Mouse (Mus musculus) left cerebral cortex, postnatal 36 days (tissue): ENCODE measurements around the gene Ccl11. TPM values are rescaled to one million over a fixed set of nuclear protein-coding genes. Genes with fewer than 3 reads are reported as not detected.

Experiments used
- DNase-seq, 2 experiments: peaks; one replicate each; pipeline ENCODE4 v3.0.0; 2021 to 2022; ENCODE audit warnings: low spot score in 2 of 2, mixed read lengths in 1 of 2
- intact Hi-C: fragments of 180-260 bp; cut with DNase I; formaldehyde crosslinking; loops from one replicate; pipeline ENCODE4 v1.15.1; 2025
- total RNA-seq, 2 experiments: library from RNA; stranded (reverse); gene quantifications; 2 replicates each; pipeline ENCODE4 v1.2.3; 2021

Gene Ccl11
- under 1 TPM in 1 of 2 experiments, not detected in 1; 0.39 TPM for total RNA-seq

DNA sequence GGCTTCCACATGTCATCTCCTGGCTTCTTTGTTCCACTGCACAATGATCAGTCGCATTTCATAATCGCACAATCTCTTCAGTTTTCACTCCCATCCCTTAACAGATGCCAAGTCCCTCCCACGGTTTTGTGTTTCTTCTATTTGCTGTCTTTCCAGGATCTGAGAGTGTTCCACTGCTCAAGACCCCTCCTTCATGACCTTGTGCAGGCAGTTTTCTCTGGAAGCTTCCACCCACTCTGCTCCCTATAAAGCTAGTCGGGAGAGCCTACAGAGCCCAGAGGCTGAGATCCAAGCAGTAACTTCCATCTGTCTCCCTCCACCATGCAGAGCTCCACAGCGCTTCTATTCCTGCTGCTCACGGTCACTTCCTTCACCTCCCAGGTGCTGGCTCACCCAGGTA is at the start of gene Ccl11:
Gene Ccl11, plus strand, starts transcription at position 178 of the 400 bp plus-strand sequence.
- intact Hi-C loops, result no loop called here

DNA sequence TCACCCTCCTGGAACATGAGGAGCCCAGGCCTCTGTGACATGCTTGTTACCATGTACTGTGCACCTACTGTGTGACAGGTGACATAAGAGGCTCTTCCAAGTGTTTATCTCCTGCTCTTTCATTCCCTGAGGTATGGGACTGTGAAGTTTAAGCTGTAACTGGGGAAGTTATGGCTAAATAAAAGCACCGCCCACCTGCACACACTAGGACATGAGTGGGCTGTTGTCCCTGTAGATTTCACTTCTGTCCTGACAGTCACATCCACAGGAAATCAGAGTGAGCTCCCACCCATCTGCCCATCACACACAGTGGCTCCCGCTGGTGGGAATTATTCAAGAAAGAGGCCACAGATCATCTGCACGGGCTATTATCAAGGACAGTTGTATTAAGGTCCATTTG is 47.5 kb upstream of the Ccl11 start:
- DNase-seq, result peak in 1 of 2 experiments; percentile 13
- intact Hi-C loops, result no loop called here

More for the DNA sequence above, at the start of gene Ccl11:
- DNase-seq, result peak; percentile 21 to 35

- intact Hi-C loops, result no loop called here
These were observed 46.0 kb upstream of the Ccl11 start for GRCm38 (mm10) chr11:82011411-82012193.

GRCm38 (mm10) chr11:82013756-82014155 is 43.9 kb upstream of the Ccl11 start:
- intact Hi-C loops, result no loop called here
- DNase-seq, result no peak

More at GRCm38 (mm10) chr11:82011411-82012193, 46.0 kb upstream of the Ccl11 start:
- DNase-seq, result no peak

- intact Hi-C loops, result no loop called here
- DNase-seq, result no peak
These were observed 42.6 kb upstream of the Ccl11 start for GRCm38 (mm10) chr11:82015066-82015465.

- no peak for DNase-seq
- intact Hi-C loops, result no loop called here
These were observed 41.3 kb upstream of the Ccl11 start for GRCm38 (mm10) chr11:82016181-82016780.

DNA sequence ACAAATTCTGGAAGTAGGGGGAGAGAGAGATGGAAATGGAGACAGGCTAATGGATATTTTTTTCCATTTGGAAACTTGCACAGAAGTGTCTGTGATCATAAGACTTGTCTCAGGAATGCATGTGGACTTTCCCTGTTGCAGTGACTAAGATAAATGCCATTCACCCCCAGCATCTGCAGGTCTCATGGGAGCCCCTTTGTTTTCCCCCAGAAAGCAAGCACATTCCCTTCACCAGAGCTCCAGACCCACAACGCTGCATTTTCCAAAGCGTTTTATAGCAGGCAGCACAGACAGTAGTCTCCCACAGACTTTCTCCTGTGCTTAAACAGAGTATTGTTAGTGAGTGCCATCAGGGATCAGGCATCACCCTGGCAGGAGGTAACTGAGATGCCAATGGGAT is 38.2 kb upstream of the Ccl11 start:
- DNase-seq, result no peak
- intact Hi-C loops, result no loop called here

- intact Hi-C loops, result no loop called here
- no peak for DNase-seq
These were observed 37.8 kb upstream of the Ccl11 start for GRCm38 (mm10) chr11:82019793-82020192.

DNA sequence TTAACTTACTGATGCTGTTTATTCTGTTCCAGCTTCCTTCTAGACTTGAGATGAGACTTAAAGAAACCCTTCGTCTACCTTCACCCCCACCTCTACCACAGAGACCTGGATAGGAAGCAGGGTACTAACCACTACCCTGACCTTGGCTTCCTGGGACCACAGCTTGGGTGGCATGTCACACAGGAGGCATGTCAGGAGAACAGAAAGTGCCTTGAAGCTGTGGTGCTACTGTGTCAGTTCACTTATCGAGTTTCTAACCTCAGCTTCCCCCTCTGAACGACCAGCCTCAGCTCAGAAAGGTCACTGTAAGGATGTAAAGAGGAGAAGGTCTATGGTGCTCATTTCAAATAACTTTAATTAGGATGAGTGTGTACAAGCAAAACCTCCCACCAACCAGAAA is 36.2 kb upstream of the Ccl11 start:
- intact Hi-C loops, result no loop called here
- no peak for DNase-seq

- intact Hi-C loops, result no loop called here
- no peak for DNase-seq
These were observed 35.0 kb upstream of the Ccl11 start for GRCm38 (mm10) chr11:82022504-82023056.

- intact Hi-C loops, result no loop called here
- DNase-seq, result no peak
These were observed 33.9 kb upstream of the Ccl11 start for GRCm38 (mm10) chr11:82023769-82024168.

DNA sequence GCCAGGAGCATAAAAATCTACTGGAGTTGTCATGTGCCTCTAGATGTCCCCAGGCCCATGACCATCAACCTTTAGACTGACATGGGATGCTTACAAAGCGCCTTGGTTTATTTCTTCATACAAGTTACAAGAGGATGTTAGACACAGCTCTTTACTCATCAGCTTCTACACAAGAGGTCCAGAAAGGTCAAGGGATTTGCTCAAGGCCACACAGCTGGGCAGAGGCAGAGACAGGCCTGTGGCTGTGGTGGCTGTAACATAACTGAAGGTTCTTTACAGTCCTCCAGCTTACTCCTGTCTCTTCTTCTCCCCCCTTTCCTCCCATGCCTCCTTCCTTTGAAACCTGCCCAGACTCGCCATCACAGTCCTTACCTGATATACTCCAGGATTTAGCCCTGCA is 27.5 kb upstream of the Ccl11 start:
- intact Hi-C loops, result no loop called here

DNA sequence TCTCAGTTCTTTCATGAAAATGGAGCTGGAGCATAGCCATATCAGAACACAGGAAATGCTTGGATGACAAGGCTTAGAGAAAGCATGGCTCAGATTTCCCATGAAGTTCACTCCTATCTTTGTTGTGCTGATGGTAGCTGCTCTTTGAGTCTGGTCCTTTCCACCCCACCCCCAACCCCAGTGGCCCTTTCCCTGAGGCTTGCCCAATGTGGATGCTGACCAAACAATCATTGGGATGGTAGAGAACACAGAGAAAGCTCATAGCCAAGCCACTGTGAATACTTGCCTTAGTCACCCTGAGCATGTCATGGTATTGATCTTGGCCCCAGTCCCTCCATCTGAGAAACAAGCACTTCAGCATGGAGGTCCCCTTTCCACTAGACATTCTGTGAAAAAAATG is 25.5 kb upstream of the Ccl11 start:
- DNase-seq, result no peak
- intact Hi-C loops, result no loop called here

More for the DNA sequence above, 27.5 kb upstream of the Ccl11 start:
- DNase-seq, result no peak

- intact Hi-C loops, result no loop called here
- no peak for DNase-seq
These were observed 24.8 kb upstream of the Ccl11 start for GRCm38 (mm10) chr11:82032678-82033344.

GRCm38 (mm10) chr11:82034446-82034845 is 23.2 kb upstream of the Ccl11 start:
- DNase-seq, result no peak

DNA sequence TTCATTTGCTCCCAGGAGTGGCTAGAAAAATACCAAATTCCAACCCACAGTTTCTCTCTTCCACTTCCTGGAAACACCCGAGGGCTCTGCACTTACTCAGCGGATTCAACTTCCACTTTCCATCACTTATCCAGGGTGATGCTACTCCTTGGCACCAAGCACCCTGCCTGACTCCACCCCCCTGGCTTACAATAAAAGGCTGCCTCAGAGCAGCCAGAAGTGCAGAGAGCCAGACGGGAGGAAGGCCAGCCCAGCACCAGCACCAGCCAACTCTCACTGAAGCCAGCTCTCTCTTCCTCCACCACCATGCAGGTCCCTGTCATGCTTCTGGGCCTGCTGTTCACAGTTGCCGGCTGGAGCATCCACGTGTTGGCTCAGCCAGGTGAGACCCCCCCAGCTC is 22.3 kb upstream of the Ccl11 start, which contains the start of gene Ccl2:
Gene Ccl2, plus strand, starts transcription at position 216 of the 400 bp plus-strand sequence.
- intact Hi-C loops, result no loop called here
- peak; percentile 24 to 29 for DNase-seq

More at GRCm38 (mm10) chr11:82034446-82034845, 23.2 kb upstream of the Ccl11 start:
- intact Hi-C loops, result no loop called here

DNA sequence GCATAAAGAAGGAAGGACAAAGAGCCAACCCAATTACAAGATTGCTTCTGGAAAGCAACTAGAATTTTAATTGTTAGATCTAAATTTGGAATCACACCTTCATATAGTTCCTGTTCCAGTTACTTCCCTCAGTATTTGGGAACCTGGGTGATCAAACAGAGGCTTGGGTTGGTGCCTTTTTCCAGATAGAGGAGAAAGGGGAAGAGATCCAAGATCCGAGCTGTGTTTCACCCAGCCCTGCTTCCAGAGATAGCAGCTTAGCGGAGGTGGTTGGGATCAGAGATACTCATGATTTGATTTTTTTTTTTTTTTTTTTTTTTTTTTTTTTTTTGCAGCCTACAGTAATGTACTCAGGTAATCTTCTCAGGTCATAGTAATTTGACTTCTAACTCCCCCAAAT is 21.8 kb upstream of the Ccl11 start:
- DNase-seq, result no peak
- intact Hi-C loops, result no loop called here

- intact Hi-C loops, result no loop called here
- DNase-seq, result no peak
These were observed 19.1 kb upstream of the Ccl11 start, which contains the start of gene Gm17268 for GRCm38 (mm10) chr11:82038535-82038934. TSS of gene Gm17268 (minus strand) at chr11:82038562.

DNA sequence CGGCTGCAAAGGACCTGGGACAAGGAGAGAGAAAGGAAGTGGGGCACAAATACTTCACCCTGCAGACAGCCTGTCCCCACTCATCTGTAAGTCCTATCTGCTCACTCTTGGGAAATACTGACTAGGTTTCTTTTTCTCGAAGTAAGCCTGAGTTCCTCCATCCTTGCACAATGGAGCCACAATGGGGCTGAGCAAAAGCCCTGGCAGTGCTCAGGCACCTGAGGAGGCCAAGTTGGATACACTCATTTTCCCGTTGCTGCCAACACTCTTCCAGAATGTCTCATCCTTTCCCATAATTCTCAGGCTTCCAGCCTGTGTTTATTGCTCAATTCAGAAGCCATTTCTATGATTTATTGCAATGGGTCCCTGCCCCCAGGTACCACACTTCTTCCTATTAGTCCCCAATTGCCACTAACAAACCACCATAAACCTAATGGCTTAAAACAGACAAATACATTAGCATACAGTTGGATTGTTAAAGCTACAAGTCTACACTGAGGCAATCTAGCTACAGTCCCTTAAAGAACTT is 18.4 kb upstream of the Ccl11 start:
- intact Hi-C loops, result no loop called here
- no peak for DNase-seq

GRCm38 (mm10) chr11:82041671-82042080 is 15.9 kb upstream of the Ccl11 start:
- intact Hi-C loops, result no loop called here
- DNase-seq, result no peak
